Mouse (Mus musculus) hindbrain, embryonic 11.5 days (tissue): ENCODE data around the gene Rdh1. TPM values are rescaled to one million over a fixed set of nuclear protein-coding genes. Genes with fewer than 3 reads are reported as not detected.

Source experiments
- ATAC-seq: fragments of 200-750 bp; cut with Nextera tagmentation; 2 replicates; pipeline ENCODE4 v1.8.0; 2017; ENCODE audit warnings: mild to moderate bottlenecking, moderate TSS enrichment, moderate library complexity; ENCODE audit not compliant: low FRiP score
- DNase-seq: peaks from one replicate; pipeline ENCODE4 v3.0.0-alpha.2; 2015; ENCODE audit warnings: low spot score
- H3K27ac ChIP-seq: fragments of 300-500 bp; sonication (generic); 2 replicates; pipeline ENCODE4 v1.5.1; 2014; ENCODE audit warnings: mild to moderate bottlenecking, low read depth, low read length
- H3K27me3 ChIP-seq: fragments of 300-500 bp; sonication (generic); 2 replicates; pipeline ENCODE4 v1.6.1; 2014; ENCODE audit warnings: mild to moderate bottlenecking, low read length, moderate library complexity, mixed read lengths; ENCODE audit not compliant: control insufficient read depth, insufficient read depth
- H3K36me3 ChIP-seq: fragments of 300-500 bp; sonication (generic); 2 replicates; pipeline ENCODE4 v1.6.1; 2014; ENCODE audit warnings: mild to moderate bottlenecking, low read length, moderate library complexity, mixed read lengths; ENCODE audit not compliant: control insufficient read depth, insufficient read depth
- H3K4me1 ChIP-seq: fragments of 300-500 bp; sonication (generic); replicated peaks from 2 replicates; pipeline ENCODE4 v1.6.1; 2014; ENCODE audit warnings: low read length, mixed read lengths; ENCODE audit not compliant: control insufficient read depth, insufficient read depth
- H3K4me2 ChIP-seq: fragments of 300-500 bp; sonication (generic); replicated peaks from 2 replicates; pipeline ENCODE4 v1.6.1; 2014; ENCODE audit warnings: mild to moderate bottlenecking, low read depth, low read length
- H3K4me3 ChIP-seq: fragments of 300-500 bp; sonication (generic); 2 replicates; pipeline ENCODE4 v1.5.1; 2014; ENCODE audit warnings: low read depth, low read length
- H3K9ac ChIP-seq: fragments of 300-500 bp; sonication (generic); 2 replicates; pipeline ENCODE4 v1.6.1; 2014; ENCODE audit warnings: low read depth, low read length
- H3K9me3 ChIP-seq: fragments of 300-500 bp; sonication (generic); 2 replicates; pipeline ENCODE4 v1.6.1; 2016; ENCODE audit warnings: low read length; ENCODE audit not compliant: control insufficient read depth
- WGBS: fragments of 180-500 bp; shearing (Covaris S2); extraction: QIAGEN DNeasy Blood & Tissue Kit; methylation state at CpG from one replicate; pipeline ENCODE4 v1.1.7; 2014; 5-methylcytosine and 5-hydroxymethylcytosine counted together
- polyA plus RNA-seq: library from polyadenylated mRNA; unstranded; fragments of >200 nt; fragmentation: Nextera tagmentation; extraction: Ambion mirVana; gene quantifications from 2 replicates; pipeline ENCODE4 v1.2.1, GENCODE M21; 2014

Gene Rdh1
- polyA plus RNA-seq: 0.05 TPM in 1 of 2 replicates, not detected in the other

DNA sequence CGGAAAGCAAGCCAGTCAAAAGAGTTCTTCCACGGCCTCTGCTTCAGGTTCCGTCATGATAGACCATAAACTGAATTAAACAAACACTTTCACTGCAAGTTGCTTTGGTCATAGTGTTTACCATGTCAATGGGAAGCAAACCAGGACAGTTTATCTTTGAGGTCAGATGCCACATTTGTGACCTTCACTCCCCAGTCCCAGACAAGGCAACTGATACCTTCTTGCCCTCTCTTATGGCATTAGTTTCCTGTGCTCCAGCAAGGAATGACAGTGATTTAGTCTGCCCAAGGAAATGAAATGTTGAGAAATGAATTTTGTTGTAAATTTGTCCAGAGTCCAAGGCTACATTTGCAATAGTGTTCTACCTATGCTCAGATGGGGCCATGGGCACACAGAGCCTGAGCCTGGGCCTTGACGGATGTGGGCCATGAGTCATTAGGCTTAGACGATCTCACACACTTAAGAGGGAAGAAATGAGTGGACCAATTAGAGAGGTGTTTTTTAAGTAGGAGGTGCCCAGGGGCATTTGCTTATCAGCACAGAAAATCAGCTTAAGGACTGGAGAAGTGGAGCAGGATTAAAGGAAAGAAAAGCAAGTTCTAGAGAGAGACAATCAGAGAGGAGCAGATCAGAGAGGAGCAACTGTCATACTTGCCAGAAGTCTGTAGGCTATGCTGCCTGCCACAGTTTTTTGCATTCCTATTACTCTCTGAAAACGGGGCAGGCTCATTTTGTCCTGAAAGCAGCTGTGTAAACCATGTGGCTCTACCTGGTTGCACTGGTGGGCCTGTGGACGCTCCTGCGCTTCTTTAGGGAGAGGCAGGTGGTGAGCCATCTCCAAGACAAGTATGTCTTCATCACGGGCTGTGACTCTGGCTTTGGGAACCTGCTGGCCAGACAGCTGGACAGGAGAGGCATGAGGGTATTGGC lies at the start of gene Rdh1, which contains the start of gene Rdh16f1:
Gene Rdh1 (plus strand): TSS at position 541 of the 930 bp plus-strand sequence.
Gene Rdh16f1 (plus strand): TSS at position 607 of the 930 bp plus-strand sequence.
- no peak for ATAC-seq
- Histone ChIP-seq H3K4me1 (no peaks in the 10 kb centered on the region), H3K36me3 (no peaks in the 10 kb centered on the region), H3K9ac (no peak within 1 kb of the TSS), H3K4me2 (no peak within 1 kb of the TSS), H3K4me3 (no peak within 1 kb of the TSS), H3K27ac (no peak within 1 kb of the TSS), H3K9me3 (no peaks in the 10 kb centered on the region), H3K27me3 (no peaks in the 10 kb centered on the region)
- no peak for DNase-seq
- WGBS: 79% methylated on average over 8 of the region's 9 CpGs

DNA sequence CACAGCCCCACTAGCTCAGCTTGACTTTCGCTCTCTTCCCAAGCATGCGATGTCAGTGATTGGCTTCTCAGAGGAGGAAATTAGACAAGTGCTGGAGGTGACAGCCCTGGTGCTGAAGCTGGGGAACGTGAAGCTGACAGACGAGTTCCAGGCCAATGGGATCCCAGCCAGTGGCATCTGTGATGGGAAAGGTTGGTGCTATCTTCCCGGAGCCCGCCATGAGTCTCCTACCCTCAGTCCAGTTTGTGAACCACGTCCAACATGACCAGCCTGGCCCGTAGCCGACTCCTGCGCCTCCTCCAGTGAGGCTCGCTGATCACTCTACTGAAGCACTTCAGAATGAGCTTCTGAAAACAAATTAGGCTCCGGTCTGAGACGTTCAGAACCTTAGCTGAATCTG lies 49.2 kb upstream of the Rdh1 start:
- Histone ChIP-seq H3K27me3 (no peaks in the 10 kb centered on the region), H3K4me3 (no peak overlapping the region), H3K9ac (no peak overlapping the region), H3K36me3 (no peaks in the 10 kb centered on the region), H3K9me3 (no peaks in the 10 kb centered on the region), H3K4me2 (no peak overlapping the region), H3K27ac (no peak overlapping the region), H3K4me1 (no peaks in the 10 kb centered on the region)
- 84% methylated on average over 13 of the region's 13 CpGs for WGBS
- DNase-seq (no peak), ATAC-seq (no peak)

DNA sequence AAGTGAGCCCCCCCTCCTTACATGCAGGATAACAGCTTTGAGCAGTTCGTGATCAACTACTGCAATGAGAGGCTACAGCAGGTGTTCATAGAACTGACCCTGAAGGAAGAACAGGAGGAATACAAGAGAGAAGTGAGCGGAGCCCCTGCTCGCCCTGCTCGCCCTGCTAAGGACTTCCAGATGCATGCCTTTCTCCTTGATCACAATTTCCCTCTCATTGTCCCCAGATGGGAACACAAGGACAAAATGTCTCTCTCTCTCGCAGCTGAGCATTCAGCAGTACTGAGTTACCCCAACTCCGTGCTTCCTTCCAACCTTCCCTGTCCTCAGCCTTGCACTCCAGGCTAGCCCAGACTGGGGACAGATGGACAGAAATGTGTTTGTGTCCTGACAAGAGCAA lies 46.8 kb upstream of the Rdh1 start:
- WGBS: 75% methylated on average over 6 of the region's 6 CpGs
- H3K27ac ChIP-seq: no peak overlapping the region
- H3K36me3 ChIP-seq: no peaks in the 10 kb centered on the region
- no peak overlapping the region for H3K4me2 ChIP-seq
- no peak overlapping the region for H3K9ac ChIP-seq
- no peaks in the 10 kb centered on the region for H3K9me3 ChIP-seq
- H3K4me3 ChIP-seq: no peak overlapping the region
- no peak for ATAC-seq
- H3K27me3 ChIP-seq: no peaks in the 10 kb centered on the region
- no peaks in the 10 kb centered on the region for H3K4me1 ChIP-seq
- no peak for DNase-seq

DNA sequence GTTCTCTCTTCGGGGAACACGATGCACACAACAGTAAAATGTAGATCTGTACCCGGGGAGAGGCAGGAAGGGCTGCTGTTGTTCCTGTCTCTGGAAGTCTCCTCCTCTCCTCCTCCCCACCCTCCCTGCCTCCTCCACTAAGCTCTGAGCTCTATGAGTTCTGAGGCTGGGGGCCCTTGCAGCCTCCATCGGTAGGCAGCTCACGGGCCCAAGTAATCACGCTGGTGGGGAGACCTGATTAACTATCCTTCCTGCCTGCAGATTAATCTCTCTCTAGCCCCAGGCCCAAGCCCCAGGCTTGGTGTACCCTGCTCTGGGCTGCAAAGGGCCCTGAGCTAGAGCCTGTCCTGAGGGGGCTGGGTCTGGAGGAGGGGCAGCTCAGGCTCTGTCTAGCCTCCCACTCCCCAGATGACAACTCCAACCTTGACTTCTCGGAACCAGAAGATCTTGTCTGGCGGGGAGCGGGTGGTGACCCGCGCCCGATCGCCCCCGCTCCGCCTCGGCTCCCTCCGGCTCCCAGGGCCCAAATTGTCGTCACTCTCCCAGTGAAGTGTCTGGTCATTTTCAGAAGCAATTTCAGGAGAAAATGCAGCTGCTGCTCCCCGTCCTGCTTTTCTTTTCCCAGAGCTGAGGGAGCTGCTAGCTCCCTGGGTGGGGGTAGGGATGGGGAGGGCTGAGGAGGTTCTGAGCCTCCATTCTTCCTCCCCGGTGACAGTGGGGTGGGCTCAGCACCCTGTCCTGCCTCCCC lies 37.7 kb upstream of the Rdh1 start:
- WGBS: 13% methylated on average over 20 of the region's 20 CpGs
- H3K9ac ChIP-seq: peak overlapping the region; percentile 38
- H3K4me2 ChIP-seq: peak overlapping the region; percentile 31
- H3K27me3 ChIP-seq: no peaks in the 10 kb centered on the region
- no peak overlapping the region for H3K4me3 ChIP-seq
- no peaks in the 10 kb centered on the region for H3K36me3 ChIP-seq
- peak; percentile 44 for DNase-seq
- H3K9me3 ChIP-seq: no peaks in the 10 kb centered on the region
- H3K4me1 ChIP-seq: peaks cover 15% of the 10 kb centered on the region
- peak; percentile 70 for ATAC-seq
- peak overlapping the region; percentile 30; the same call in 1 of the 2 replicates for H3K27ac ChIP-seq

DNA sequence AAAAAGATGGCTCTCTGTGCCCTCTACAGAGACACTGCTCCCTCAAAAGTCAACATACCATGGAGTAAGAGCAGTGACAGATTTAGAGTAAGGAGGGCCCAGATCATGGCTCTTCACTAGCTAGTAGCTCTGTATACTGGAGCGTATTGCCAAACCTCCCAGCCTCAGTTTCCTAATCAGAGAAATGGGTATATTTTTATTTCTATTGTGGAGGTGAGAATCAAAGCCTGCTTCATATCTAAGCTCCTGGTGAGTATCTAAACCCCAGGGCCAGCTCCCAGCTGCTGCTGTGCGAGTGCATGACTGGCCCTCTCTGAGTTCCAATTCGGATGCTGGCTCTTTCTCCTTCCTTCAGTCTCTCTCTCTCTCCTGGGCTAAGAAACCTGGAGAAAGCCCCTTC lies 35.3 kb upstream of the Rdh1 start, which contains the start of gene Tac2:
Gene Tac2 (plus strand): TSS at position 301 of the 400 bp plus-strand sequence.
- H3K4me3 ChIP-seq: no peak within 1 kb of the TSS
- no peak within 1 kb of the TSS for H3K9ac ChIP-seq
- H3K36me3 ChIP-seq: no peaks in the 10 kb centered on the region
- H3K27me3 ChIP-seq: no peaks in the 10 kb centered on the region
- no peak within 1 kb of the TSS for H3K4me2 ChIP-seq
- H3K4me1 ChIP-seq: peaks cover 15% of the 10 kb centered on the region
- ATAC-seq: no peak
- no peak for DNase-seq
- no peak within 1 kb of the TSS for H3K27ac ChIP-seq
- WGBS: 73% methylated on average over 3 of the region's 3 CpGs
- H3K9me3 ChIP-seq: no peaks in the 10 kb centered on the region

DNA sequence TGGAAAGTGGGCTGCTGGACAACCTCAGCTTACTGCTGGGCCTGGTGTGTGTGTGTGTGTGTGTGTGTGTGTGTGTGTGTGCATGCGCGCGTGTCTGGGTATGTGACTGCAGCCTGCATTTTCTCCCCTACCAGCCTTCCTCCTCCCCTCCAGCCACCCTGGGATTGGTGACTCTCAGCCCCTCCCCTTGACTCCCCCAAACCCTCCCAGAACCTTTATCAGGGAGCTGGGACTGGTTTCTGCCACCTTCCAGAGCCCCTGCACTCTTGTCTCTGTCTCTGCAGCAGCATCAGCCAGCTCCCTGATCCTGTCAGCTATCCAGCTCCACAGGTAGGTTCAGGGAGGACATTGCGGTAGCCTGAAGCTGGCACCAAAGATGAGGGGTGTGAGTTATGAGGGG lies 34.4 kb upstream of the Rdh1 start:
- H3K27ac ChIP-seq: no peak overlapping the region

DNA sequence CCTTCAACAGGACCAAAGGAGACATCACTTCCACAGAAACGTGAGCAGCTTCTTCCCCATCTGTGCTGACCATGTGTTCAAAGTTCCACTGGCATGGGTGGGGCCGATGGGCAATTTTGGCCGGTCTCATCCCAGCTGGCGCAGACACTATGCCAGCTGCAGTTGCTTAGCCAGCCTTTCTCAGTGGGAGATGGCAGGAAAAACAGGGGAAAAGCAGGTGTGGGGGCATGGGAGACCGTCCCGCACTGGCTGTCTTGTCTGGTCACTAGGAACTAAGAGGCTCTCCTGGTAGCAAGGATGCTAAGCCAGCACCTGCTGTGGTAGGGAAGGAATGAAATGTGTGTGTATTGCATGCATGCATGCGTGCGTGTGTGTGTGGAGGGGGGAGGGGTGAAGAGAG lies 31.1 kb upstream of the Rdh1 start:
- Histone ChIP-seq H3K9me3 (no peaks in the 10 kb centered on the region), H3K27me3 (no peaks in the 10 kb centered on the region), H3K4me1 (no peaks in the 10 kb centered on the region), H3K4me3 (no peak overlapping the region), H3K27ac (no peak overlapping the region), H3K36me3 (no peaks in the 10 kb centered on the region), H3K9ac (no peak overlapping the region), H3K4me2 (no peak overlapping the region)
- WGBS: 81% methylated on average over 8 of the region's 8 CpGs
- no peak for DNase-seq
- ATAC-seq: no peak

More for the DNA sequence above, 34.4 kb upstream of the Rdh1 start:
- no peaks in the 10 kb centered on the region for H3K36me3 ChIP-seq
- peaks cover 15% of the 10 kb centered on the region for H3K4me1 ChIP-seq
- no peaks in the 10 kb centered on the region for H3K9me3 ChIP-seq
- WGBS: 94% methylated on average over 4 of the region's 4 CpGs
- no peak for DNase-seq
- H3K27me3 ChIP-seq: no peaks in the 10 kb centered on the region
- H3K9ac ChIP-seq: no peak overlapping the region
- no peak overlapping the region for H3K4me2 ChIP-seq
- ATAC-seq: no peak
- no peak overlapping the region for H3K4me3 ChIP-seq

DNA sequence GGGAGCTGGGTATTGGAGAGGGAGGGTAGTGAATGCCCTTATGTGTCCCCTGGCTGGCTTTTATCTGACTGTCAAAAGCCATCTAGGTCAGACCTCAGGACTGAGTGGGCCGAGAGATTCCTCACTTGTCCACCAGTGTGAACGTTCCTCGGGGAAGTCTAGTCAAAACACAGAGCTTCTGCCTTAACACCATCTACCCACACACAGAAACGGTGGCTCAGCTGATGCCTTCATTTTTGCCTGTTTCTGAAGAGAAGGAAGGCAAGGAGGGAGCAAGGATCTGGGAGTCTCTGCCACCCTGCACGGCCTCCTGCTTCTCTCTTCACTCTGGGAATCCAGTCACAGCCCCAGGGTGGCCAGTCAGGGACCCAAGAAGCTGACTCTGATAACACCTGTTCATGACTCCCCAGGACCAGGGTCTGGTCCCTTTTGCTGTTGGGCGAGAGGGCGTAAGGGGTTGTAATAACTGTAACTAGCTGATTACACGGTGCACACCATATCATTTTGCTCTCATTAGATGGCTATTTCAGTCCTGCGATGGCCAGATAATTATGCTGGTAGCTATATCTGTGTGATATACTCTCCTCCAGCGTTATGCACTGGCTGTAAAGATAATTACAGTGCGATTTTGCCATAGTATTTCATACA lies 29.1 kb upstream of the Rdh1 start:
- H3K4me2 ChIP-seq: no peak overlapping the region
- no peak for DNase-seq
- no peak overlapping the region for H3K27ac ChIP-seq
- H3K27me3 ChIP-seq: no peaks in the 10 kb centered on the region
- no peaks in the 10 kb centered on the region for H3K36me3 ChIP-seq
- no peak overlapping the region for H3K4me3 ChIP-seq
- no peaks in the 10 kb centered on the region for H3K4me1 ChIP-seq
- WGBS: 71% methylated on average over 11 of the region's 11 CpGs
- ATAC-seq: no peak
- no peaks in the 10 kb centered on the region for H3K9me3 ChIP-seq
- H3K9ac ChIP-seq: no peak overlapping the region
